Mouse (Mus musculus): ENCODE measurements around the gene Gm36028.
A peak's percentile ranks its signal among the peaks of the same experiment; 100 is the strongest.

The Gm36028 gene

DNA sequence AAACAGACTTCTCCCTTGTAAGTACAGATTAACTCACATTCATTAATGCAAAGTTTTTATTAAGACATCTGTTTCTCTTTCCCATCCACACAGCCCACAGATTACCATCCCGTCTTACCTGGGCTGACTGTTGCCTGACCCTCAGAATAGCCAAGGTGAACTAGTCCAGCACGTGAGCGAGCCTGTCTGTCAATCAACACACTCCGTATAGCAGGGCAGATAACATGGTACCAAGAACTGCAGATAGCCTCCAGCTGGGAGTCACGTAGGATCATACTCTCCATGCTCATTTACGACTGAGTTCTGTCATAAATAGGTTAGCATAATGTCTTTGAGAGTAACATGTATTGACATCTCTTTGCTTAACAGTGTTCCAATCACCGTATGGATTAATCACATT lies at the start of gene Gm36028:
Gm36028 (minus strand) TSS at position 118 of the 400 bp plus-strand sequence.
- no peak for DNase-seq (ENCODE audit: low spot score in 2 of 2)

- DNase-seq (ENCODE audit: low spot score in 2 of 2) = no peak
These were observed 45.5 kb upstream of the Gm36028 start for GRCm38 (mm10) chr16:37906456-37906855.

DNA sequence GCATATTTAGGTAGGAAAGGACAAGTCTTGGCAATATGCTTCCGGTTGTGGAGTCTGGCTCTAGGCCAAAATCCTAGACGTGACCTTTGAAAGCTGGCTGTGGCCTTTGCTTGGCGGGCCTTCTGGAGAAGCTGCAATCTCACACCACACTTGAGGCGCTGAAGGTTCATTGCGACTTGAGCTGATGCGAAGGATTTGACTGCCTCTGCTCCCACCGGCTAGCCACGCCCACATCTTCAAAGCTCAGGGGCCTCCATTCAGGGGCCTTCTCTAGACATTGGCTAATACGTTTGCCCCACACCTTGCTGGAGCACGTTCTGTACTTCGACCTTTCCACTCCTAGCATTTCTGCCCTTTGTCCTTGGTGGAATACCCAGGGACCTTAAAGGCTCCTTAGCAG lies 40.4 kb upstream of the Gm36028 start:
- no peak for DNase-seq (ENCODE audit: low spot score in 2 of 2)

DNA sequence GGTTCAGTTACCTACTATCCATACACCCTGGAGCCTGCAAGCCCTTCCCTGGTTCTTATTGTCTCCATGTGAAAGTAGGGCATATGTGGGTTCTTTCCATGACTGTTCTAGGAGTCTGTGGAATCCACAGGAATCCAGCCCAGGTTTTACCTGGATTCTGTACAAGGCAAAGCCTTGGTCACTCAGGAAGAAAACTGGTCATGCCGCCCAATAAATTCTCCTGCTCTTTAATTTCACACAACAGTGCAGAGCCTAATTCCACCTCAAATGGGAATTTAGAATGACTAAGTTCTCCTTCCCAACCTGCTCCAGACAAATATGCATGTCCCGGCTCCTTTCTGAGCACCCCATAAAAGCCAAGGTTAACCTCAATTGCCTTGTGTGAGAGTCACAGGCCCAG lies 38.4 kb upstream of the Gm36028 start:
- no peak for DNase-seq (ENCODE audit: low spot score in 2 of 2)

DNA sequence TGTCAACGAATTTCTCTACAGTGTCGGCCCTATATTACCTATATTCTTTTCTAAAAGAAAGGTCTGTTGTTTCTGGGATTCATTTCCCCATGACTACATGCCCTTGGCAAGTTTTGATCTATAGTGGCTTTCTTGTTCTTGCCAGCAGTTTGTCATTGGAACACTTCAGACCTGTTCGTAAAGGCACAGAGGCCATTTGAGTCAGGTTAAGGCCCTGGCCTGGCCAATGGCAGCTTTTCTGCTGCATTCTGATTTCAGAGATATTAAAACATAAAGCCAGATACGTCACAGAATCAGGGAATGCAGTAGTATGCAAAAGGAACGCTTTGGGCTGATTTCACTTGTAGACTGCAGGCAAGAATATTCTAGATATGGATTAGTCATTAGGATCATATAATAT lies 37.8 kb upstream of the Gm36028 start:
- DNase-seq (ENCODE audit: low spot score in 2 of 2) = no peak

DNA sequence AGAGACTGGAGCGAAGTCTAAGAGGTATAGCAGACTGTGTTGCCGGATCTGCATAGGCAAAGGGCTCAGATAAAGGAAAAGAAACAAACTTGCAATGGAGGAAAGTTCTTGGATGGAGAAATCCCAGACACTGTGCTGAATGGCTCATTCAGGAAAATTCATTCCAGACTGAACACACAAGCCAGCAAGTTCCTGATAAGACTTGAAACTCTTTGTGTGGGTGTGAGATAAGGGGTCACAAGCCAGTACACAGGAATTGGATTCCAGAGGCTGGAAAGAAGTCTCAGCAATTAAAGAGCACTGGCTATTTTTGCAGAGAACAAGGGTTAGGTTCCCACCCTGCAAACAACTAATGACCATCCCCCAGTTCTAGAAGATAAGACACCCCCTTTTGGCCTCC lies 33.0 kb upstream of the Gm36028 start:
- DNase-seq (ENCODE audit: low spot score in 2 of 2) = no peak

DNA sequence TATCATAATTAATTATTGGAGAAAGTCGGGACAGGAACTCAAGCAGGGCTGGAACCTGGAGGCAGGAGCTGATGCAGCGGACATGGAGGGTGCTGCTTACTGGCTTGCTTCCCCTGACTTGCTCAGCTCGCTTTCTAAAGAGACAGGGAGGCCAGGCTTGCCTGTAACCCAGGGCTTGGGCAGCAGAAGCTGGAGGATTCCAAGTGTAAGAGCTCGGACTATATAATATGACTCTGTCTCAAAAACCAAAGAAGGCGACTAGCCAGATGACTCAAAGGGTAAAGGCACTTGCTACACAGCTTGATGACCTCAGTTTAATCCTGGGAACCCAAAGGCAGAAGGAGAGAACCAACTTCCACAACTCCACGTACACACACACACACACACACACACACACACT lies 32.4 kb upstream of the Gm36028 start:
- DNase-seq (ENCODE audit: low spot score in 2 of 2) = no peak

- DNase-seq (ENCODE audit: low spot score in 2 of 2) = no peak
These were observed 31.7 kb upstream of the Gm36028 start for GRCm38 (mm10) chr16:37892667-37893066.

GRCm38 (mm10) chr16:37888986-37889385 lies 28.0 kb upstream of the Gm36028 start:
- no peak for DNase-seq (ENCODE audit: low spot score in 2 of 2)

DNA sequence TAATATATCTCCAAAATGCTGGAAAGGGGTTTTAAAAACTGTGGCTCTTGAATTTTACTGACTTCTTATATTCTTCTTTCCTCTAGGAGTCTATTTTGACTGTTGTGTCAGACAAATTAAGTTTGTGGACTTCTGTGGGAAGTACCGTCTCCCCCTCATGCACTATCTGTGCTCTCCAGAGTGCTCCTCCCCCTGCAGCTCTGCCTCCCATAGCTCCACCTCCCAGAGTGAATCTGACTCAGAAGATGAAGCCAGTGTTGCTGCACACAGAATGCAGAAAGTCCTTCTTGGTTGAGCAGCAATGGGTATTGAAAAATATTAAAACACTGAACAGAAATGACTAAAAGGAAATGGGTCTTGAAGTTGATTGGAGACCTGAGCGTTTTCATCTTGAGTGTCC lies 20.2 kb upstream of the Gm36028 start:
- DNase-seq (ENCODE audit: low spot score in 2 of 2) = no peak

GRCm38 (mm10) chr16:37879750-37880419 lies 18.9 kb upstream of the Gm36028 start:
- DNase-seq (ENCODE audit: low spot score in 2 of 2) = no peak

DNA sequence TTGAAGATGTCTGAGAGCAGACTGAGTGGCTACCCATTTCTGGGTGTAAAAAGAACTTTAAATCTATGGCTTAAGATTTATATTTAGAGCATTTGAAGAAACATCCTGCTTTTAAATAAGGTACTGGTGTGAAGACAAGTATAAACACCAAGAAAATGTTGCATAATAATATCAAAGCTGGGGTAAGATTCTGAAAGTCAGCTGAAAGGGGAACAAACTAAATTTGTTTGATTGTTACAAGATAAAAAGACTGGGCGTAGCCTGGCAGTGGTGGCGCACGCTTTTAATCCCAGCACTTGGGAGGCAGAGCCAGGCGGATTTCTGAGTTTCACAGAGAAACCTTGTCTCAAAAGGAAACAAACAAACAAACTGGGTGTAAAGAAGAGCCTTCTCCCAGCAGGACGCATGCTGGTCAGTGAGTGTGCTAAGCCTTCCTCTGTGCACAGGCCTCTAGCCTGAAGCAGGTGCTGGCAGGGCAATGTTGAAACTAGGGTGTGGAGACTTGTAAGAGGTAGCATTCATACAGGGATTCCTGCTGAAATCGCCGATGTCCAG lies 18.1 kb upstream of the Gm36028 start:
- no peak for DNase-seq (ENCODE audit: low spot score in 2 of 2)

GRCm38 (mm10) chr16:37877406-37877805 lies 16.5 kb upstream of the Gm36028 start:
- no peak for DNase-seq (ENCODE audit: low spot score in 2 of 2)

GRCm38 (mm10) chr16:37874501-37875235 lies 13.7 kb upstream of the Gm36028 start:
- no peak for DNase-seq (ENCODE audit: low spot score in 2 of 2)

DNA sequence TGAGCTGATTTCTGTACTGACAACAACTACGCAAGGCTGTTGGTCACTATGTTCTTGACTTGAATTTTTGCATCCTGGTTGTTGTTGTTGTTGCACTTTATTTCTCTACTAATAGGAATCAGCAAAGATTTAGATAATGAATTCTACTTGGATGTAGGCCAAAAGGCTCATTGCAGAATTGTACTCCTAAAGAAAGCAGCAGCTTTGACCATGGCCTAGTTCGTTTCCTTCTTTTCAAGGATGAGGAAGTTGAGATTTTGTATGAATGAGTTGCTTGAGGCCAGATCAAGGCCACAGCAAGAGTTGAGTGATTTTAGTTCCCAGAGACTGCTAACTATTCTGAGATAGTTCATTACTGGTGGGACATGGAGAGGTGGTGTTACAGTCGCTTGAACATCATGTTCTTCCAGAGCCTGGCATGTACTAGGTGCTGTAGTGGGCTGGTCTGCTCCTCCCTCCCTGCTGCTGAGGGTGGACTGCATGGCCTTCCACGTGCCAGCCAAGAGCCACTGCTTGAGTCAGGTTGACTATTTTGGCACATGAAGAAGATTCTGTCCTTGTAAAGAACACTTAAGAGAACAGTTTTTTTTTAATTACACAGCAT lies 10.3 kb upstream of the Gm36028 start:
- DNase-seq (ENCODE audit: low spot score in 2 of 2) = no peak

DNA sequence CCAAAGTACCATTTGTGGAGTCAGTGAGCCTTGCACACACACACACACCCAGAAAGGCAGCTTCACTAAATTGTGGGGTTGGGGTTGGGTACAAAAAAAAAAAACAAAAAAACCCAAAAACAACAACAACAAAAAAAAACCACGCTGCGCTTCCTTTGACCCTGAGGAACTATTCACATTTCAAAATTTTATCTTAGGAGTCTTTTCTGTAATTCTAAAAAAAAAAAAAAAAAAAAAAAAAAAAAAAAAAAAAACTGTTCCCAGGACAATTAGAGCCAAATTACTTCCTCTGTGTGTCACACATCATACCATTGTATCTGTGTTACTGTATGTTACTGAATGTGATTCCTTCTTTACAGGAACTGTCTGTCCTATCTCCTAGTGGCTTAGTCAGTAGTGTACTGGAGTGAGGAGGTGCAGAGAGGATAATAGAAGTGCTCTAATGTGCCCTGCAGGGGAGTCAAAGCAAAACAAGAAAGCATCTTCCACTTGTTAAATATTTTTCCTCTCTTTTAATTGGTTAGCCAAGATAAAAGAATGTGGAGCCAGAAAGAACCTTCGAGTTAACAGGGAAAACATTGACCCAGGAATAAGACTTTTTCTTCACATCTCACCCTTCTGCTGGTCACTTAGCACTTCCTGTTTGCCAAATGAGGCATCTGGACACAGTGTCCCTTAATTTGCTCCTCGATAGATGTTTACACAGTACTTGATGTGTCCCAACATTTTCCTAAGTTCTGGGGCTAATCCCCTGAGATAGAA lies 8.7 kb upstream of the Gm36028 start:
- no peak for DNase-seq (ENCODE audit: low spot score in 2 of 2)

- peak in 1 of 2 experiments; percentile 6 for DNase-seq (ENCODE audit: low spot score in 2 of 2)
These were observed 7.8 kb upstream of the Gm36028 start for GRCm38 (mm10) chr16:37868506-37869469.

- DNase-seq (ENCODE audit: low spot score in 2 of 2) = peak; percentile 76
These were observed 7.0 kb upstream of the Gm36028 start, which contains the start of gene Lrrc58 for GRCm38 (mm10) chr16:37867791-37868505. Gene Lrrc58, plus strand, starts transcription at chr16:37868389.

GRCm38 (mm10) chr16:37865841-37866240 lies 4.9 kb upstream of the Gm36028 start:
- DNase-seq (ENCODE audit: low spot score in 2 of 2) = no peak

DNA sequence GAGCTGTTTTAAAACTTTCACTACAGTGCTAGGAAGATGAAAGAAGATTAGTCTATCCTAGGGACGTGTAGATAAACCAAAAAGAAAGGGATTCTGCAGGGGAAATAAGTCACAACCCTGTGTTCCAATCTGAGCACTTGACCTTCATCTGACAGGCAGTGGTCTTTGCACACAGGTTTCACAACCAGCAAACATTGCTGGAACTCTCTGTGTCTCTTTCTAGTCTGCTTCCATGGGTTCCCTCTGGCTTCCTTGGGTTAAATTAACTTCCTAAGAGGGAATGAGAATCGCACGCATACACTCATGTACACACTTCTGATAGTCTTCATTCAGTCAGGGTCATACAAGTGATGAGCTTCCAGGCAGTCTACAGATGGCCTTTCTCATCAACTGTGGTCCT lies 2.9 kb upstream of the Gm36028 start:
- no peak for DNase-seq (ENCODE audit: low spot score in 2 of 2)

Data from spleen, postnatal 36 days (tissue).